Mouse (Mus musculus): ENCODE measurements around the gene Pnmal1. TPM values are rescaled to one million over a fixed set of nuclear protein-coding genes. Genes with fewer than 3 reads are reported as not detected.

Pnmal1 gene
- polyA plus RNA-seq, 1 experiment from 2014 or later: 28.8 TPM

DNA sequence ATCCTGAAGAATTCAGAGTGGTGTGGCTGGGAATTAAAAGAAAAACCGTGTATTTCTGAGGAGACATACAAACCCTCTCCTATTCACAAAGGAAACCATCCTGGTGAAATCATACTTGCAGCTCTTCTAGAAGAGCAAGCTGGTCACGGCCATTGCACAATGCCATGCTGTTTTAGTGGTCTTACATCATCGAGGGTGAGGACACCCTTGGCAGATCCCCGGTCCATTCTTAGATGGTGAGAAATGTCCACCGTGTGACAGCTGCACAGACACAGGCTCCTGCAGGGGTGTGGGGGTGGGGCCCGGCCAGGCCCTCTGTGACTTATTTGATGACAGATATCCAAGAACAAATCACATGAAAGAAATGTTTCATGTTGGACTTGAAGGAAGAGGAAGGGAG, 14.5 kb downstream of the Pnmal1 start:
- no peaks in the 10 kb centered on the region for H3K36me3 ChIP-seq
- no peaks in the 10 kb centered on the region for H3K4me1 ChIP-seq
- 0 out of 2 replicates have a peak, but pooled peaks cover 3% of the 10 kb centered on the region for H3K9me3 ChIP-seq
- H3K27me3 ChIP-seq: no peaks in the 10 kb centered on the region
- WGBS: 68% methylated on average over 6 of the region's 6 CpGs
- no peak for ATAC-seq (ENCODE audit: low FRiP score, low read depth)
- no peak overlapping the region for H3K4me2 ChIP-seq (replicated peaks)
- H3K4me3 ChIP-seq: no peak overlapping the region
- no peak overlapping the region for H3K27ac ChIP-seq (replicated peaks)
- no peak overlapping the region for H3K9ac ChIP-seq (replicated peaks)

DNA sequence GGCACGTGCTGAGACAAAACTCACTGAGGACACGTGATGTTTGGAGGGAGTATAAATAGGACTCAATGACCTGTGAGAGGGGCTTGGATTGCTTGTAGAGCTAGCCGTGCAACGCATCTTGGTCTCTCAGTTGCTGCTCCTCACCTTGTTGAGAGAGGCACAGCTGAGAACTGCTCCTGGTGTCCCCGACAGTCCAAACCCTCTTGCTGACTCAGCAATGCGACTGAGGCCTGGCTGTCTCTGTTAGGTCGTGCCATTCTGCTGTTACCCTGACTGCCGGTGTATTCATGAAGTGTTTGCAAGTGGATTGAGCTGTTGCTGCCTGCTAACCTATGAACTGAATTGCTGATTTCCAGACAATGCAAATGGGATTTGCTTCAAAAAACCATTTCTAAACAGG, 16.8 kb downstream of the Pnmal1 start:
- Histone ChIP-seq H3K36me3 (no peaks in the 10 kb centered on the region), H3K9me3 (no peaks in the 10 kb centered on the region), H3K4me1 (peaks cover 8% of the 10 kb centered on the region), H3K9ac (replicated peaks) (0 out of 2 replicates have a peak overlapping the region, but pooled peaks have one; percentile 11), H3K27me3 (no peaks in the 10 kb centered on the region), H3K4me3 (no peak overlapping the region), H3K27ac (replicated peaks) (no peak overlapping the region), H3K4me2 (replicated peaks) (no peak overlapping the region)
- 61% methylated on average over 8 of the region's 8 CpGs for WGBS
- ATAC-seq (ENCODE audit: low FRiP score, low read depth): no peak

DNA sequence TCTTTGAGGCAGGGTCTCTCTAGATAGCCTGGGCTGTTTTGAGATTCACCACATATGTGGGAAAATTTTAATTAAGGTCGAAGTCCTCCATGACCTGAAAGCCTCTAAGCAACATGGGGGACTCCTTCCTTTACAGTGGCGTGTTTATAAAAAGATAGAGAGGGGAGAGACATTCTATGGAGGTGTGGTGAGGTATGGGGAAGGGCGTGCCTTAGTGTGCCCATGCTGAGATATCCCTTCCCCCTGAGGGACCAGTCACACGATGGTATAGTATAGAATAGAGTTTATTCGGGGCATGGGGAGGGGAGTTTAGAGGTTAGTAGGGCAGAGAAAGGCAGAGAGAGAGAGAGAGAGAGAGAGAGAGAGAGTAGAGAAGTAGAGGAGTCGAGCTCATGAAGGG, 18.7 kb downstream of the Pnmal1 start:
- no peak overlapping the region for H3K4me2 ChIP-seq (replicated peaks)
- H3K27me3 ChIP-seq: no peaks in the 10 kb centered on the region
- no peak overlapping the region for H3K27ac ChIP-seq (replicated peaks)
- no peak overlapping the region for H3K4me3 ChIP-seq
- no peaks in the 10 kb centered on the region for H3K36me3 ChIP-seq
- WGBS: 81% methylated on average over 6 of the region's 6 CpGs
- ATAC-seq (ENCODE audit: low FRiP score, low read depth): no peak
- H3K9me3 ChIP-seq: no peaks in the 10 kb centered on the region
- peaks cover 20% of the 10 kb centered on the region for H3K4me1 ChIP-seq
- no peak overlapping the region for H3K9ac ChIP-seq (replicated peaks)

DNA sequence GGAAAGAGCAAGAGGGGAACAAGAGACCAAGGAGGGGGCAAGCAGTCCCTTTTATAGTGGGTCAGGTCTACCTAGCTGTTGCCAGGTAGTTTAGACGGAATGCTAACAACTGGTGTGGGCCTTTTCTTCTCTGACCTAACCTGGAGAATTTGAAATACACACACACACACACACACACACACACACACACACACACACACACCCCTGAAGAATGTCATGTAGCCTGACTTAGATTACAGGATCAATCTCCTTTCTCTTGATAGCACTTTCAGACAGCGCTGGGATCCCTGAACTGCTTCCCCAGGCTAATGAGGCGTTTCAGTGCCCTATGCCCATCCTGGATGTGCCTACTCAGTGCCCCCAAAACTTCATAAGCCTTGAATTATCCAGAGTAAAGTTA, 19.1 kb downstream of the Pnmal1 start:
- H3K9ac ChIP-seq (replicated peaks): no peak overlapping the region
- H3K36me3 ChIP-seq: no peaks in the 10 kb centered on the region
- no peak for ATAC-seq (ENCODE audit: low FRiP score, low read depth)
- WGBS: 93% methylated on average over 3 of the region's 3 CpGs
- no peaks in the 10 kb centered on the region for H3K27me3 ChIP-seq
- H3K4me3 ChIP-seq: no peak overlapping the region
- no peaks in the 10 kb centered on the region for H3K9me3 ChIP-seq
- no peak overlapping the region for H3K27ac ChIP-seq (replicated peaks)
- no peak overlapping the region for H3K4me2 ChIP-seq (replicated peaks)
- H3K4me1 ChIP-seq: peaks cover 24% of the 10 kb centered on the region

DNA sequence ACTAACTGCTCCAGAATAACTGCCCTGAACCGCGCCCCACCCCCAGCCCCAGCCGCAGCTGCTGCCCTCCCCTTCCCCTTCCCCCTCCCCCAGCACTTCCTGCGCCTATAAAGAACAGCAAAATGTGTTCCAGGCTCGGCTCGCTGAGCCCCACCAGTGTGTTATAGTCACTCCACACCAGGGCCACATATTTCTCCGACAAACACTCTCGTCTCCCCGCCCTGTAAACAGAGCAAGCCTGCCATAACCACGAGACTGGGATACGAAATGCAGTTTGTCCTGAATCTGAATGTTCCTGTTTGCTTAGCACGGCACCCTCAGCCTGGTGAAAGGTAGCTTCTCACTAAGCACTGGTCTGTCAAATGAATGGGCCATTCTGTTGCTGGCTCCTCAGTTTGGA, 20.9 kb downstream of the Pnmal1 start:
- 11% methylated on average over 11 of the region's 12 CpGs for WGBS
- Histone ChIP-seq H3K9ac (replicated peaks) (peak overlapping the region; percentile 49; the same call in 1 of the 2 replicates), H3K4me1 (peaks cover 35% of the 10 kb centered on the region), H3K4me3 (0 out of 2 replicates have a peak overlapping the region, but pooled peaks have one; percentile 10), H3K27me3 (no peaks in the 10 kb centered on the region), H3K4me2 (replicated peaks) (peak overlapping the region; percentile 41), H3K9me3 (no peaks in the 10 kb centered on the region), H3K36me3 (no peaks in the 10 kb centered on the region), H3K27ac (replicated peaks) (peak overlapping the region; percentile 70)
- peak; percentile 25; the same call in 1 of the 2 replicates for ATAC-seq (ENCODE audit: low FRiP score, low read depth)

DNA sequence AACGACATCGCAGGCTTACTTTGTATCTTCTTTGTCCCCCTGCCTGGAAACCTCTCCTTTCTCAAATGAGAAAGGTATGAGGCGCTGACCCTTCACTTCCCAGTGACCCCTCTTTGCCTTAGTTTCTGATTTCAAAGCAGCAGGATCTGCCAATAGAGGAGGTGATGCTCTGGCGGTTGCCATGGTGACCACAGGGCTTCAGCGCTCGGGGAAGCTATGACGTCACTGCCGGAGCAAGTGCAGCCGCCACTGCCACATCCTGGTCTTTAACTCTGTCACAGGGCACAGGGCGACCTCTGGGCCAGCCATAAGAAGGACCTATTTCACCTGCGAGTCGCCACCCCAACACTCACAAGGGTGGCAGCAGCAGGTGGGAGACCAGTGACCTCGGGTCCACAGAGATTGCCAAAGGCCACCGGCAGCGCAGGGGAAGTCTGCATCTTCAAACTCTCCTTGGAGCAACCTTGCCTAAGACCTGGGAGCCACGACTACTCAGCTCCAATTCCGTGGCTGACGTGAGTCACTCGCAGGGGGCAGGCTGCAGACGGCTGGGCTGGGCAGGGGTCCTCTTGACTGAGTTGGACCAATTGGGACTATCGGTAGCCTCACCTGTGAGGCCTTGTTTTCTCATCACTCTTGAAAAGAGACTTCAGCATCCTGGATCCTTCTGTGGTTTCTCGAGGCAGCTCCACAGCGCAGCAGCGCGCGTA, 23.5 kb downstream of the Pnmal1 start, which contains the start of gene Gm42372:
Gm42372 (plus strand) TSS at position 228 of the 710 bp plus-strand sequence.
- 21% methylated on average over 26 of the region's 26 CpGs for WGBS
- H3K27ac ChIP-seq (replicated peaks): peak within 1 kb of the TSS; percentile 57
- H3K4me1 ChIP-seq: peaks cover 48% of the 10 kb centered on the region
- peak within 1 kb of the TSS; percentile 55 for H3K4me2 ChIP-seq (replicated peaks)
- peak; percentile 80 for ATAC-seq (ENCODE audit: low FRiP score, low read depth)
- no peaks in the 10 kb centered on the region for H3K27me3 ChIP-seq
- H3K9me3 ChIP-seq: no peaks in the 10 kb centered on the region
- H3K4me3 ChIP-seq: peak within 1 kb of the TSS; percentile 40
- no peaks in the 10 kb centered on the region for H3K36me3 ChIP-seq
- H3K9ac ChIP-seq (replicated peaks): peak within 1 kb of the TSS; percentile 41

DNA sequence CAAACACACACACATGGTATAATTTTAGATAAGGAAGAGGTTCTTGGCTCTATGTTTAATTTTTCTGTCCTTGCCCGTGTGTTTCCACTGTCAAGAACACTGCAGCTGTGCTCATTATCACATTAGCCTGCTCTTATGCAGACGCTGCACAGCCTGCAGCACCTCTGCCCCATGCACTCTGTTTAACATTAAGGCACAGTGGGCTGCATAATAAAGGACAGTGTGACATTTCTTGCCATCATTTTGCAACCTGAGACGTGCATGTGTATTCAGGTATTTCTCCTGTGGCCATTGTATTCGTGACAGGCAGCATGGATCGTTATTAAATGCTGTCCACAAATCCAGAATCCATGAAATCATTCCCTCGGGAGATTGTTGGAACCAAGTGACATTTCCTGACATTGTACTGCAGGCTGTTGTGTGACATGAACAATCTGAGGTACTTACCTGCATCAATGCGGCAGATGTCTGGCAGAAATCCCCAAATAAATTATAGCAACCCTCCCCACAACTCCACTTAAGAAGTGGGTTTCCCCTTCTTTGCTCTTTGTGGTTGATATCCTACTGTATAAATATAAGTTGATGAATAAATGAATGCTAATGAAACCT, 28.2 kb downstream of the Pnmal1 start:
- H3K9ac ChIP-seq (replicated peaks): peak overlapping the region; percentile 15; the same call in 1 of the 2 replicates
- peaks cover 62% of the 10 kb centered on the region for H3K4me1 ChIP-seq
- peak overlapping the region; percentile 15; the same call in 1 of the 2 replicates for H3K4me2 ChIP-seq (replicated peaks)
- no peak overlapping the region for H3K4me3 ChIP-seq
- ATAC-seq (ENCODE audit: low FRiP score, low read depth): no peak
- no peaks in the 10 kb centered on the region for H3K27me3 ChIP-seq
- 48% methylated on average over 7 of the region's 7 CpGs for WGBS
- H3K27ac ChIP-seq (replicated peaks): peak overlapping the region; percentile 85
- no peaks in the 10 kb centered on the region for H3K36me3 ChIP-seq
- H3K9me3 ChIP-seq: 0 out of 2 replicates have a peak, but pooled peaks cover 3% of the 10 kb centered on the region

DNA sequence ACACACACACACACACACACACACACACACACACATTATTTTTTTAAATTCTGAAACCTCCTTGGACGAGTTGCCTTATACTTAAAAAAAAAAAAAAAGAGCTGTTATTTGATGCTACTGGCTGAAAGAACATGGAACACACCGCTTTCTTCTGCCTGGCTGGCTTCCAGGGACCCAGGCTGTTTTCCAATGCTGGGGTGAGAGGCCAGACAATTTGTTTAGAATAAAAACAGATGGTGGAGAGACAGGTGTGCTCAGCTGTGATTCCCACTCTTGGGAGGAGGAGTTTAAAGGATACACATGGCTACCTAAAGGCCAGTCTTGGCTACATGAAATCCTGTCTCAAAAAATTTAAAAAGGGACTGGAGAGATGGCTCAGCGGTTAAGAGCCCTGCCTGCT, 28.9 kb downstream of the Pnmal1 start:
- peaks cover 56% of the 10 kb centered on the region for H3K4me1 ChIP-seq
- no peak overlapping the region for H3K4me2 ChIP-seq (replicated peaks)
- no peaks in the 10 kb centered on the region for H3K27me3 ChIP-seq
- 65% methylated on average over 3 of the region's 3 CpGs for WGBS
- H3K9me3 ChIP-seq: 0 out of 2 replicates have a peak, but pooled peaks cover 3% of the 10 kb centered on the region
- H3K36me3 ChIP-seq: no peaks in the 10 kb centered on the region
- no peak overlapping the region for H3K9ac ChIP-seq (replicated peaks)
- no peak overlapping the region for H3K4me3 ChIP-seq
- ATAC-seq (ENCODE audit: low FRiP score, low read depth): no peak
- peak overlapping the region; percentile 85 for H3K27ac ChIP-seq (replicated peaks)

DNA sequence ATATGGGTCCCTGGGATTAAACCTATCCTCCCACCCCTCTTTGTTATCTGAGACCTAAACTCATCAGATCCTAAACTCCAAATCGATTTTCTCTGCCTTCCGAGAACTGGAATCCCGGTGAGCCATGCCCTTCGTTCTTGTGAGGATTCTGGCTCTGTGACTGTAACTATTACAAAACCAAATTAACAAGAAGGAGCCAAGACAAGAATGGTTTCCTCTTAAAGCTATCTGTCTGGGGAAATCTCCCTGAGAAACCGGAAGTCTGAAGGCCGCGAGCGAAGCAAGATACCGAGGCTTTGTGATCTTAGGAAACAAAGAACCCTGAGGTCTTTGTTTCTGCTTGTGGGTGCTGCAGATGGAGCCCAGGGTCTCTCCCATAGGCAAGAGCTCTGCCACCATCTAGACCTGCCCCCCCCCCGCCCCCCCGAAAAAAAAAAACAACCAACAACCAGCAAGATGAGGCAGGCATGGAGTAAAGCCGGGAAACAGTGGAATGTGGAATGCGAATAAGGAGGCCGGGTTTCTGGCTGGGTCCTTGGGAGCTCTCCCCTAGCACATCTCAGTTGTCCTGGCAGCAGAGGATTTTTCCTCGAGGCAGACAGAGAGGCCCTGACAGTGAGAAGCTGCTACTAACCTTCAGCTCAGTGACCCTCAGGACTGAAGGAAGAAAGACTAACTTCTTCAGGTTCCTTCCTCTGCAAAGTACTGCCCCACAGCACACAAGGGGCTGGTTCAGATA, 30.7 kb downstream of the Pnmal1 start:
- no peak overlapping the region; the same call in 1 of the 2 replicates for H3K4me2 ChIP-seq (replicated peaks)
- 0 out of 2 replicates have a peak, but pooled peaks cover 3% of the 10 kb centered on the region for H3K9me3 ChIP-seq
- H3K9ac ChIP-seq (replicated peaks): peak overlapping the region; percentile 28; the same call in 1 of the 2 replicates
- WGBS: 25% methylated on average over 15 of the region's 15 CpGs
- H3K27me3 ChIP-seq: no peaks in the 10 kb centered on the region
- H3K36me3 ChIP-seq: no peaks in the 10 kb centered on the region
- ATAC-seq (ENCODE audit: low FRiP score, low read depth): no peak
- H3K4me3 ChIP-seq: no peak overlapping the region
- peak overlapping the region; percentile 77 for H3K27ac ChIP-seq (replicated peaks)
- peaks cover 63% of the 10 kb centered on the region for H3K4me1 ChIP-seq

DNA sequence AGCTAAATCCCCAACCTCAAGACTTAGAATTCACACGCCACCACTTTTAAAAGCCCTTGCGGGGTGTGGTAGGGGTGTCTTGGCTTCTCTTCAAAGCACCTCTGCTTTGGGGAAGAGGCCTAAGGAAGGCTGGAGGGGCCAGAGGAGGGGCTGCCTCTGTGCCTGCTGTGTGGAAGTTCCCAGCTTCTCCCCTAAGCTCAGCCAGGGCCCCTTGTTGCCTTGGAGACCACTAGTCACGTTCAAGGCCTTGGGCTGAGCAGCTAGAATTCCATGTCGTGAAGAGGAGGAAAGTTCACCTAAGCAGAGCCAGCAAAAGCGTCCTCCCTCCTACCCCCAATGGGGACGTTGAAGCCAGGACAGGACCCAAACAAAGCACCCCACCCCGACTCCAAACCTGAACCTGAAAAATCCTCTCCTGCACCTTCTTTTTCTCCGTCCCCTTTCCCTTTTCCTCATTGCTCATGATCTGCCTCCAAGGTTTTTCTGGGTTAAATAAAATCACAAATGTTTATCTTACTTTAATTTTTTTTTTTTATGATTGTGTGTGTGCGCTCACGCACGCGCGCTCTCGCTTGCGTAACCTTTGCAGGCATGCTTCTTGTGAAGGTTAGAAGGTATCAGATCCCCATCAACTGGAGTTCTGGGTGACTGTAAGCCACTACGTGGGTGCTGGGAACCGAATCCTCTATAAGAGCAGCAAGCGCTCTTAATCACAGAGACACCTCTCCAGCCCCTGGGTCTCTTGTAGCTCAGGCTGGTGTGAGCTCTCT, 32.4 kb downstream of the Pnmal1 start:
- WGBS: 56% methylated on average over 18 of the region's 18 CpGs
- Histone ChIP-seq H3K4me2 (replicated peaks) (peak overlapping the region; percentile 6; the same call in 1 of the 2 replicates), H3K27me3 (no peaks in the 10 kb centered on the region), H3K9ac (replicated peaks) (no peak overlapping the region), H3K4me1 (peaks cover 73% of the 10 kb centered on the region), H3K9me3 (0 out of 2 replicates have a peak, but pooled peaks cover 3% of the 10 kb centered on the region), H3K4me3 (no peak overlapping the region), H3K36me3 (no peaks in the 10 kb centered on the region), H3K27ac (replicated peaks) (peak overlapping the region; percentile 78)
- peak; percentile 68 for ATAC-seq (ENCODE audit: low FRiP score, low read depth)

DNA sequence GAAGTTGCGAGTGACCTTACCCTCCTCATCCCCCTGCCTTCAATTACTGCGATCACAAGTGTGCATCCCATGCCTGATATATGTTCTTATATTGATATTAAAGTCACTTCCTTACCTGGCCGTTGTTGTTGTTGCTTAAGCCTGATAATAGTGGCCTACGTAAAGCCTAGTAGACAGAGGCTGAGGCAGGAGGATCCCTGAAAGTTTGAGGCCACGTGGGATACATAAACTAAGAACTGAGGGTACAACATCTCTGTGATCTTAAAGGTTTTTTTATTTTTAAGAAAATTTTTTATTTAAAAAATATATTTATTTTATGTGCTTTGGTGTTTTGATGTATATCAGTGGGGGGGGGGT, 33.0 kb downstream of the Pnmal1 start, which contains the start of gene Ccdc8:
Ccdc8 (plus strand) TSS at position 258 of the 357 bp plus-strand sequence.
- Histone ChIP-seq H3K4me1 (peaks cover 69% of the 10 kb centered on the region), H3K36me3 (peaks cover under 1% of the 10 kb centered on the region; the same call in 1 of the 2 replicates), H3K9me3 (0 out of 2 replicates have a peak, but pooled peaks cover 3% of the 10 kb centered on the region), H3K27ac (replicated peaks) (peak within 1 kb of the TSS; percentile 78), H3K4me3 (peak within 1 kb of the TSS; percentile 47), H3K4me2 (replicated peaks) (peak within 1 kb of the TSS; percentile 59), H3K9ac (replicated peaks) (peak within 1 kb of the TSS; percentile 66), H3K27me3 (no peaks in the 10 kb centered on the region)
- ATAC-seq (ENCODE audit: low FRiP score, low read depth): no peak
- 91% methylated on average over 5 of the region's 5 CpGs for WGBS
